9 mouse cellular contexts compared by ENCODE assay signal in genomic region chr8:11314613-11315012, GRCm38 (mm10). TPM values are rescaled to one million over a fixed set of nuclear protein-coding genes. Genes with fewer than 3 reads are reported as not detected.
A peak's percentile ranks its signal among the peaks of the same experiment; 100 is the strongest.
DNase-seq lines count a peak whose midpoint lies in the region; ATAC-seq and TF ChIP-seq lines count a peak whose summit lies in the region.
"Had no signal": no experiment of that assay in that cellular context is flagged by ENCODE, and none has a peak within 500 bp of the region (broad histone marks: within the 10 kb centered on the region; RNA-seq: fewer than 3 reads in every experiment).

No protein-coding gene starts in this region.

- peak overlapping the region; percentile 2; the same call in 1 of the 2 replicates for H3K4me2 ChIP-seq in forebrain, embryonic 14.5 days (ENCODE audit: low read length)
- H3K4me2 ChIP-seq in midbrain, embryonic 15.5 days = 0 out of 2 replicates have a peak overlapping the region, but pooled peaks have one; percentile 9

- ATAC-seq in forebrain, embryonic 14.5 days = no peak
- ATAC-seq in midbrain, embryonic 15.5 days (replicated peaks) = no peak

- H3K9me3 ChIP-seq in embryonic facial prominence, embryonic 10.5 days = no peaks in the 10 kb centered on the region
- H3K9me3 ChIP-seq in forebrain, embryonic 14.5 days (replicated peaks; ENCODE audit: control insufficient read depth, low read length) = no peaks in the 10 kb centered on the region
- H3K9me3 ChIP-seq in midbrain, embryonic 15.5 days = no peaks in the 10 kb centered on the region

- no peak for TF ChIP-seq POLR2A in kidney, adult 2 months (IDR thresholded peaks at IDR 0.05; ENCODE audit: low read depth, low read length)

- peaks cover 19% of the 10 kb centered on the region for H3K4me1 ChIP-seq in kidney, adult 2 months (ENCODE audit: control insufficient read depth, insufficient read depth, low read length)
- peaks cover 86% of the 10 kb centered on the region for H3K4me1 ChIP-seq in embryonic facial prominence, embryonic 10.5 days
- peaks cover 6% of the 10 kb centered on the region for H3K4me1 ChIP-seq in forebrain, embryonic 14.5 days (ENCODE audit: control insufficient read depth, insufficient read depth, low read length)
- peaks cover 26% of the 10 kb centered on the region for H3K4me1 ChIP-seq in midbrain, embryonic 15.5 days

- H3K4me3 ChIP-seq in kidney, adult 2 months (ENCODE audit: insufficient read depth, low read depth, low read length) = peak overlapping the region; percentile 27
- peak overlapping the region; percentile 88 for H3K4me3 ChIP-seq in embryonic facial prominence, embryonic 10.5 days
- no peak overlapping the region for H3K4me3 ChIP-seq in forebrain, embryonic 14.5 days (ENCODE audit: low read depth, low read length)
- no peak overlapping the region for H3K4me3 ChIP-seq in midbrain, embryonic 15.5 days

- H3K27me3 ChIP-seq in kidney, adult 2 months (replicated peaks; ENCODE audit: control insufficient read depth, insufficient read depth, low read length) = no peaks in the 10 kb centered on the region
- H3K27me3 ChIP-seq in embryonic facial prominence, embryonic 10.5 days (replicated peaks; ENCODE audit: low read depth, poor library complexity, severe bottlenecking) = peaks cover 63% of the 10 kb centered on the region
- H3K27me3 ChIP-seq in forebrain, embryonic 14.5 days (replicated peaks; ENCODE audit: control insufficient read depth, insufficient read depth, low read length) = peaks cover 34% of the 10 kb centered on the region
- H3K27me3 ChIP-seq in midbrain, embryonic 15.5 days (replicated peaks) = peaks cover 33% of the 10 kb centered on the region

- 39% methylated on average over 8 of the region's 8 CpGs for WGBS in kidney, adult 2 months
- 81% methylated on average over 8 of the region's 8 CpGs for WGBS in embryonic facial prominence, embryonic 10.5 days
- WGBS in forebrain, embryonic 14.5 days = 79% methylated on average over 8 of the region's 8 CpGs
- WGBS in midbrain, embryonic 15.5 days = 76% methylated on average over 8 of the region's 8 CpGs

- no peaks in the 10 kb centered on the region for H3K36me3 ChIP-seq in kidney, adult 2 months (ENCODE audit: control insufficient read depth, insufficient read depth, low read length)
- peaks cover 34% of the 10 kb centered on the region for H3K36me3 ChIP-seq in embryonic facial prominence, embryonic 10.5 days (replicated peaks)
- H3K36me3 ChIP-seq in forebrain, embryonic 14.5 days (ENCODE audit: control insufficient read depth, insufficient read depth, low read length) = no peaks in the 10 kb centered on the region
- no peaks in the 10 kb centered on the region for H3K36me3 ChIP-seq in midbrain, embryonic 15.5 days (replicated peaks)

- H3K27ac ChIP-seq in kidney, adult 2 months (ENCODE audit: insufficient read depth, low read depth, low read length) = no peak overlapping the region
- H3K27ac ChIP-seq in embryonic facial prominence, embryonic 10.5 days (replicated peaks) = peak overlapping the region; percentile 97
- H3K27ac ChIP-seq in forebrain, embryonic 14.5 days (ENCODE audit: low read depth, low read length) = no peak overlapping the region
- no peak overlapping the region for H3K27ac ChIP-seq in midbrain, embryonic 15.5 days

- DNase-seq in kidney, adult 2 months = no peak
- DNase-seq in kidney, postnatal 10 days = no peak
- DNase-seq in embryonic facial prominence, embryonic 10.5 days (ENCODE audit: low spot score) = no peak
- DNase-seq in forebrain, embryonic 14.5 days (ENCODE audit: low spot score) = no peak
- no peak for DNase-seq in frontal cortex, postnatal 14 days (ENCODE audit: low spot score in 2 of 2)
- DNase-seq in embryo, embryonic 9.5 days (ENCODE audit: extremely low spot score) = no peak
- DNase-seq in retina, embryonic 14.5 days (ENCODE audit: low spot score) = no peak
- DNase-seq: adrenal gland, postnatal 25 days had no signal

- H3K9ac ChIP-seq in forebrain, embryonic 14.5 days (ENCODE audit: low read length) = no peak overlapping the region
- H3K9ac ChIP-seq in midbrain, embryonic 15.5 days = no peak overlapping the region

- TF ChIP-seq CTCF in kidney, adult 2 months (conservative IDR thresholded peaks at IDR 0.05; ENCODE audit: insufficient read depth, insufficient read length, low read depth, low read length) = no peak

RNA-seq across cellular contexts. Expression of gene Col4a1, which starts 2.0 kb away (rescaled TPM):
- 216 and 304 TPM in 2 replicates for polyA plus RNA-seq in kidney, adult 2 months (2012; rRNA removed)
- polyA plus RNA-seq in embryonic facial prominence, embryonic 10.5 days (2016; fragmentation: Nextera tagmentation; extraction: Ambion mirVana) = 128 and 138 TPM in 2 replicates
- polyA plus RNA-seq in forebrain, embryonic 14.5 days (2014; fragmentation: Nextera tagmentation; extraction: Ambion mirVana) = 77.9 and 91.4 TPM in 2 replicates
- polyA plus RNA-seq in midbrain, embryonic 15.5 days (2015; fragmentation: Nextera tagmentation; extraction: Ambion mirVana) = 90.6 and 102 TPM in 2 replicates

RNA-seq across cellular contexts. Expression of gene Col4a2, which starts 2.0 kb away (rescaled TPM):
- 75.6 and 83.5 TPM in 2 replicates for polyA plus RNA-seq in kidney, adult 2 months (2012; rRNA removed)
- polyA plus RNA-seq in embryonic facial prominence, embryonic 10.5 days (2016; fragmentation: Nextera tagmentation; extraction: Ambion mirVana) = 51.8 and 54.7 TPM in 2 replicates
- polyA plus RNA-seq in forebrain, embryonic 14.5 days (2014; fragmentation: Nextera tagmentation; extraction: Ambion mirVana) = 19.1 and 27.1 TPM in 2 replicates
- polyA plus RNA-seq in midbrain, embryonic 15.5 days (2015; fragmentation: Nextera tagmentation; extraction: Ambion mirVana) = 43.7 and 47.5 TPM in 2 replicates

Comparison
In these comparisons a context has a peak if more than half of its experiments do, and no peak if none do; other contexts are left out.
1. H3K4me3 ChIP-seq: peak in kidney, adult 2 months (single experiment) and embryonic facial prominence, embryonic 10.5 days (single experiment); none in forebrain, embryonic 14.5 days (single experiment) and midbrain, embryonic 15.5 days (single experiment).